Mouse (Mus musculus) neural tube, embryonic 15.5 days (tissue): ENCODE results near the gene Slfn4. TPM values are rescaled to one million over a fixed set of nuclear protein-coding genes. Genes with fewer than 3 reads are reported as not detected.
"Not testable (repeated sequence)": the region's sequence is repeated elsewhere in the genome, so short reads cannot be mapped to it uniquely, and the experiment has no call there.

Source experiments
- ATAC-seq: fragments of 200-750 bp; cut with Nextera tagmentation; 2 replicates; pipeline ENCODE4 v1.8.0; 2017; ENCODE audit warnings: mild to moderate bottlenecking, moderate TSS enrichment, moderate library complexity; ENCODE audit not compliant: low FRiP score
- H3K27ac ChIP-seq: fragments of 300-500 bp; sonication (generic); replicated peaks from 2 replicates; pipeline ENCODE4 v1.5.1; 2015; ENCODE audit warnings: mild to moderate bottlenecking, inconsistent platforms
- H3K27me3 ChIP-seq: fragments of 300-500 bp; sonication (generic); replicated peaks from 2 replicates; pipeline ENCODE4 v1.6.1; 2015; ENCODE audit warnings: inconsistent platforms
- H3K36me3 ChIP-seq: fragments of 300-500 bp; sonication (generic); 2 replicates; pipeline ENCODE4 v1.6.1; 2015; ENCODE audit warnings: inconsistent platforms
- H3K4me1 ChIP-seq: fragments of 300-500 bp; sonication (generic); 2 replicates; pipeline ENCODE4 v1.6.1; 2015; ENCODE audit warnings: inconsistent platforms
- H3K4me2 ChIP-seq: fragments of 300-500 bp; sonication (generic); 2 replicates; pipeline ENCODE4 v1.6.1; 2015; ENCODE audit warnings: inconsistent platforms, mild to moderate bottlenecking, moderate library complexity
- H3K4me3 ChIP-seq: fragments of 300-500 bp; sonication (generic); replicated peaks from 2 replicates; pipeline ENCODE4 v1.5.1; 2015; ENCODE audit warnings: mild to moderate bottlenecking, inconsistent platforms
- H3K9ac ChIP-seq: fragments of 300-500 bp; sonication (generic); replicated peaks from 2 replicates; pipeline ENCODE4 v1.6.1; 2015; ENCODE audit warnings: mild to moderate bottlenecking, inconsistent platforms
- H3K9me3 ChIP-seq: fragments of 300-500 bp; sonication (generic); replicated peaks from 2 replicates; pipeline ENCODE4 v1.6.1; 2016; ENCODE audit warnings: inconsistent platforms
- WGBS: fragments of 180-500 bp; shearing (Covaris S2); methylation state at CpG from one replicate; pipeline ENCODE4 v1.1.7; 2015; ENCODE audit warnings: mixed read lengths; 5-methylcytosine and 5-hydroxymethylcytosine counted together
- polyA plus RNA-seq: library from polyadenylated mRNA; unstranded; fragments of >200 nt; fragmentation: Nextera tagmentation; extraction: Ambion mirVana; gene quantifications from 2 replicates; pipeline ENCODE4 v1.2.1, GENCODE M21; 2015

Gene Slfn4
- polyA plus RNA-seq, result not detected in 2 replicates

DNA sequence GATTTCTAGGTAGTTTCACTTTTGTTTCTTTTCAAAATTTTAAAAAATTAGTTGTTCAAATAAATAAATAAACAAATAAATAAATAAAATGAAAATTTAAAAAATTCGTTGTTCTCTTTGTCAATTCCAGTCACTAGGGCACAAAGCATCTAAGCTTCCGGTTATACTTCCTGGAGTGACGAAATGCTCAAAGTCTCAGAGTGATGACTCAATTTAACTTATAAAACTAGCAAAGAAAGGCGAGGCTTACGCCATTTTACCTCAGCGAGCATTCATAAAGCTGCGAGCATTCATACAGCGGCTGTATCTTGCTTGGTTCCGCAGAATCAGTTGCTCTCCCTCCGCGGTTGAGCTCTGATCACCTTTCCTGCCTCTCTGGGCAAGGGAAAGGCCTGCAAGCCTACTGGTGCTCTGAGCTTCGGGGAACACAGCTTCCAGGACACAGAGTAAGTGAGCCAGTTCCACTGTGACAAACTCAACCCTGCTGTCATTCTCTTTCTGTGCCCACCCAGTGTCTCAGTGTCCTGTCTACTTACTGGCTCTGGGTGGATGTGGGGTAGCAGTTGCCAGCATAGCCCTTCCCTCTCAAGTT, at the start of gene Slfn4:
Gene Slfn4 (plus strand): TSS at position 239 of the 592 bp plus-strand sequence.
- 90% methylated on average over 12 of the region's 12 CpGs for WGBS
- Histone ChIP-seq H3K36me3 (no peaks in the 10 kb centered on the region), H3K4me2 (no peak within 1 kb of the TSS), H3K9me3 (no peaks in the 10 kb centered on the region), H3K9ac (no peak within 1 kb of the TSS), H3K4me1 (no peaks in the 10 kb centered on the region), H3K4me3 (no peak within 1 kb of the TSS), H3K27ac (no peak within 1 kb of the TSS), H3K27me3 (no peaks in the 10 kb centered on the region)
- ATAC-seq, result no peak

GRCm38 (mm10) chr11:83125633-83126032, 49.4 kb upstream of the Slfn4 start:
- H3K9ac ChIP-seq, H3K27ac ChIP-seq, H3K4me2 ChIP-seq, H3K4me1 ChIP-seq, H3K36me3 ChIP-seq, H3K27me3 ChIP-seq, ATAC-seq, H3K9me3 ChIP-seq, H3K4me3 ChIP-seq: not testable (repeated sequence)
- 100% methylated on average over 1 of the region's 1 CpGs for WGBS

- H3K9ac ChIP-seq, H3K4me1 ChIP-seq, H3K36me3 ChIP-seq, ATAC-seq, H3K9me3 ChIP-seq, H3K4me3 ChIP-seq, H3K27me3 ChIP-seq, H3K27ac ChIP-seq, H3K4me2 ChIP-seq: not testable (repeated sequence)
- WGBS, result no CpG with 5 or more reads among the region's 2 CpGs
These were observed 37.7 kb upstream of the Slfn4 start for GRCm38 (mm10) chr11:83137253-83137652.

- H3K9me3 ChIP-seq, H3K27me3 ChIP-seq, H3K36me3 ChIP-seq, H3K4me3 ChIP-seq, H3K9ac ChIP-seq, H3K4me1 ChIP-seq, H3K27ac ChIP-seq, ATAC-seq, H3K4me2 ChIP-seq: not testable (repeated sequence)
- no CpG with 5 or more reads among the region's 1 CpGs for WGBS
These were observed 26.0 kb upstream of the Slfn4 start for GRCm38 (mm10) chr11:83148939-83149338.

- H3K27me3 ChIP-seq, result no peaks in the 10 kb centered on the region
- H3K4me2 ChIP-seq, result no peak within 1 kb of the TSS
- H3K9me3 ChIP-seq, result no peaks in the 10 kb centered on the region
- H3K4me3 ChIP-seq, result no peak within 1 kb of the TSS
- ATAC-seq, result no peak
- no peak within 1 kb of the TSS for H3K27ac ChIP-seq
- no peaks in the 10 kb centered on the region for H3K4me1 ChIP-seq
- H3K36me3 ChIP-seq, result no peaks in the 10 kb centered on the region
- WGBS, result 82% methylated on average over 12 of the region's 12 CpGs
- no peak within 1 kb of the TSS for H3K9ac ChIP-seq
These were observed 16.3 kb downstream of the Slfn4 start, which contains the start of gene Slfn3 for GRCm38 (mm10) chr11:83191134-83191893. TSS of gene Slfn3 (plus strand) at chr11:83191330.

- H3K36me3 ChIP-seq, result no peaks in the 10 kb centered on the region
- H3K9me3 ChIP-seq, result no peaks in the 10 kb centered on the region
- no peak overlapping the region for H3K9ac ChIP-seq
- no peaks in the 10 kb centered on the region for H3K4me1 ChIP-seq
- H3K27me3 ChIP-seq, result no peaks in the 10 kb centered on the region
- ATAC-seq, result no peak
- 65% methylated on average over 3 of the region's 3 CpGs for WGBS
- no peak overlapping the region for H3K27ac ChIP-seq
- H3K4me2 ChIP-seq, result no peak overlapping the region
- H3K4me3 ChIP-seq, result no peak overlapping the region
These were observed 17.0 kb downstream of the Slfn4 start for GRCm38 (mm10) chr11:83192001-83192400.

DNA sequence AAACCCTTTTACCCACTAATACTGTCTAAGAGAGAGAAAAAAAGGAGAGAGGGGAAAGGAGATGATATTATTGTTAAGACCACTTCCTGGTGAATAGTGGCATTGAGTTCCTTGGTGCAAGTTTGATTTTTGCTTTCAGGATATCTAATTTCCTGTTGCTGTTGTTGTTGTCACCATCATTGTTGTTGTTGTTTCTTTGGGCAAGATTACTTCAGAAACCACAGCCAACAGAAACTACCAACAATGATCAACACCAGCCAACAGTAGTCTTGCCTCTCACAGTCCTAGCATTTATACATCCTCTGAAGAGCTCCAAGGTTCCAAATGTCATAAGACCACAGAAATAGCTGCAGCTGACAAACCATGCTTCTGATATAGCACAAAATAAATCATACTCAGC, 30.0 kb downstream of the Slfn4 start:
- no peak for ATAC-seq

DNA sequence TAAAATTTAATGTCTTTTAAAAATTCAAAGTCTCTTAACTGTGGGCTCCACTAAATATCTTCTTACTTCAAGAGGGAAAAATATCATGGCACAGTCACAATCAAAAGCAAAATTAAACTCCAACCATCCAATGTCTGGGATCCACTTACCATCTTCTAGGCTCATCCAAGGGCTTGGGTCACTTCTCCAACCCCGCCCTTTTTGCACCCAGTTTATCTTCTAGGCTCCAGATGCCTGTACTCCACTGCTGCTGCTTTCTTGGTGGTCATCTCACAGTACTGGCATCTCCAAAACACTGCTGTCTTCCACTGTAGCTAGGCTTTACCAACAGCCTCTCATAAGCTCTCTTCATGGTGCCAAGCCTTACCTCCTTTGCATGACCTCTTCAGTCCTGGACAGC, 41.1 kb downstream of the Slfn4 start:
- no peak for ATAC-seq
- no peaks in the 10 kb centered on the region for H3K27me3 ChIP-seq
- H3K9me3 ChIP-seq, result no peaks in the 10 kb centered on the region
- no peak overlapping the region for H3K4me2 ChIP-seq
- WGBS, result 81% methylated on average over 1 of the region's 1 CpGs
- H3K4me1 ChIP-seq, result no peaks in the 10 kb centered on the region
- no peak overlapping the region for H3K9ac ChIP-seq
- H3K4me3 ChIP-seq, result no peak overlapping the region
- no peak overlapping the region for H3K27ac ChIP-seq
- H3K36me3 ChIP-seq, result no peaks in the 10 kb centered on the region

More for the DNA sequence above, 30.0 kb downstream of the Slfn4 start:
- no peak overlapping the region for H3K9ac ChIP-seq
- no peak overlapping the region for H3K4me3 ChIP-seq
- H3K27me3 ChIP-seq, result no peaks in the 10 kb centered on the region
- H3K4me2 ChIP-seq, result no peak overlapping the region
- no peak overlapping the region for H3K27ac ChIP-seq
- H3K36me3 ChIP-seq, result no peaks in the 10 kb centered on the region
- no peaks in the 10 kb centered on the region for H3K9me3 ChIP-seq
- no peaks in the 10 kb centered on the region for H3K4me1 ChIP-seq

GRCm38 (mm10) chr11:83221328-83221877, 46.4 kb downstream of the Slfn4 start:
- Histone ChIP-seq H3K4me2 (no peak overlapping the region), H3K27me3 (no peaks in the 10 kb centered on the region), H3K4me1 (no peaks in the 10 kb centered on the region), H3K9ac (no peak overlapping the region), H3K36me3 (no peaks in the 10 kb centered on the region), H3K4me3 (no peak overlapping the region), H3K27ac (no peak overlapping the region), H3K9me3 (no peaks in the 10 kb centered on the region)
- no peak for ATAC-seq
- 84% methylated on average over 1 of the region's 1 CpGs for WGBS

- Histone ChIP-seq H3K27ac (no peak overlapping the region), H3K4me1 (no peaks in the 10 kb centered on the region), H3K27me3 (no peaks in the 10 kb centered on the region), H3K9ac (no peak overlapping the region), H3K4me3 (no peak overlapping the region), H3K9me3 (no peaks in the 10 kb centered on the region), H3K4me2 (no peak overlapping the region), H3K36me3 (no peaks in the 10 kb centered on the region)
- whole genome bisulfite sequencing, result 91% methylated on average over 7 of the region's 7 CpGs
- ATAC-seq, result no peak
These were observed 48.4 kb downstream of the Slfn4 start for GRCm38 (mm10) chr11:83223367-83223766.

- H3K9me3 ChIP-seq, H3K4me3 ChIP-seq, H3K4me1 ChIP-seq, ATAC-seq, H3K9ac ChIP-seq, H3K27ac ChIP-seq, H3K36me3 ChIP-seq, H3K4me2 ChIP-seq, H3K27me3 ChIP-seq: not testable (repeated sequence)
- WGBS, result 88% methylated on average over 5 of the region's 5 CpGs
These were observed 48.8 kb downstream of the Slfn4 start for GRCm38 (mm10) chr11:83223793-83224192.

DNA sequence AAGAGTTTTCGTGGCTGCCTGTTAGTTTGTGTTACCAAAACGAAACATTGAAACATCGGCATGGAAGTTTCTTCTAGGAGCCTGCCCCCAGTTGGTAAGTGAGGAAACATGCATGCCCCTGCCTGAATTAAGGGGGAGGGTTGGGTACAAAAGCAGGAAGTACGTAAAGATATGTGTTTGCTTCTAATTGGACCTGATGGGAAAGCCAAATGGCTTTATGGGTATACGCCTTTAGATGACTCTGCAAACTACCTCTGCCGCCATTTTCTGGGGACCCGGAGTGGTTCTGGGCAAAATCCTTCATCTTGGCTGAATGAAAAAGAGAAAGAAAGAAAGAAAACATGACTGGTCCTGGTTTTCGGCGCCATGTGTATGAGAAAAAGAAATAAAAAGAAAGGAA, 49.2 kb downstream of the Slfn4 start:
- H3K9ac ChIP-seq, result no peak overlapping the region
- WGBS, result 86% methylated on average over 9 of the region's 9 CpGs
- H3K27me3 ChIP-seq, result no peaks in the 10 kb centered on the region
- no peak overlapping the region for H3K4me2 ChIP-seq
- H3K4me3 ChIP-seq, result no peak overlapping the region
- H3K9me3 ChIP-seq, result no peaks in the 10 kb centered on the region
- no peak for ATAC-seq
- no peak overlapping the region for H3K27ac ChIP-seq
- no peaks in the 10 kb centered on the region for H3K4me1 ChIP-seq
- no peaks in the 10 kb centered on the region for H3K36me3 ChIP-seq
